Mouse (Mus musculus) cerebellum, postnatal 10 days (tissue): Measurements from ENCODE around the gene Pcgf2.
"Not testable (repeated sequence)": the region's sequence is repeated elsewhere in the genome, so short reads cannot be mapped to it uniquely, and the experiment has no call there.

Source experiments
- DNase-seq, 2 experiments: peaks; one replicate each; pipeline ENCODE4 v3.0.0; 2021; ENCODE audit warnings: mixed read lengths in 2 of 2

Gene Pcgf2

DNA sequence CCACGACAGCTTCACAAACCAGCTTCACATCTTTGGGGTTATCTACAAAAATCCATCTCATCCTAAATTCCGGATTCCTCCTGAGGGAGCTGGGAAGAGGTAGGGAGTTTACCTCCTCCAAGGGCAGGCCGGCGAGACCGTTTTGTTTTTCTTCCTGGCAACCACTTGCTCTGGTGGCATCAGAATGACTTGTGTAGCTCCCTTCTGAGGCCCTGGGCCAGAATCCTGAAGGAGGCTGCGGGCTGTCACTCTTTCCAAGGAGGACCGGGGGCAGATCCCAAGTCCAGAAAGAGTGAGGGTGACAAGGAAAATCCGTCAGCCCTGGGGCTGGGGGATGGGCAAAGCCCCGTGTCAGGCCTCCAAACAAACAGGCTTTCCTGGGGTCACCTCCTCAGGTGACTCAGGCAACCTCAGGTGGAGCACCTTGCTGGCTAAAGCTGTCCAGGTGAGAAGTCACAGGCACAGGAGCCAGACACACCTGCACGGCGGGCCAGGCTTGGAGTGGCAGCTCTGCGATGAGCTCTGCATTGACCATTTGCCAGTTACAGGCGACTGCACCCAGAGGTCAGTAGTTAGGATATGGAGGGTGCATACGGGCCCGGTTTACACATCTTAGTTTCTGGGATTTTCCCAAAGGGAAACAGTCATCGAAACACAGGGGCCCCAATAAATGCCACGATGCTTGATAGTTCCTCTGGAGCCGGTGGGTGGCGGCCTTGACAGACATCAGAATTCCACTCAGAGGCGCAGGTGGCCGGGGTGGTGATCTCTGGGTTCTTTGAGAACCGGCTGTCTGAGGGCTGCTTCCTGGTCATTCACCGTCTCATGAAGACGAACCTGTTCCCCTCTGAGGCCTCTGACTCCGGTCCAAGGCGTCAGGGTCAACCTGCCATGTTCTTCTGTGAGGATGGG, 17.3 kb upstream of the Pcgf2 start:
- DNase-seq: no peak

DNA sequence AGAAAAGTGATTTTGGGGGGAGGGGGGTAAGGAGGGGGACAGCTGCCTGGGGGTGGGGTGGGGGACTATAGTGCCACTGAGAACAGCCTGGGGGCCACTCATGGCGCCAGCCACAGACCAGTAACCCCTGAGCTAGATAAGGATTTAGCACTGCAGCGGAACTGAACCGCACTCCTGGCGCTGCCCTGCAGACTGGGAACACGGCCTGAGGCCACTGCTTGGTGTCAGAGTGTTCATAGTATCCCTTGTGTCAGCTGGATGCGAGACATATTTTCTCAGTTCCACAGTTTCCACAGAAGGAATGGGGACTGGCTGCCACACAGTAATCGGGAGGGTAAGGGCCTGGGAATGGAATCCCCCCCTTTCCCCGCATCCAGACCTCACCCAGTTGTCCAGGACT, 15.7 kb upstream of the Pcgf2 start:
- no peak for DNase-seq

DNA sequence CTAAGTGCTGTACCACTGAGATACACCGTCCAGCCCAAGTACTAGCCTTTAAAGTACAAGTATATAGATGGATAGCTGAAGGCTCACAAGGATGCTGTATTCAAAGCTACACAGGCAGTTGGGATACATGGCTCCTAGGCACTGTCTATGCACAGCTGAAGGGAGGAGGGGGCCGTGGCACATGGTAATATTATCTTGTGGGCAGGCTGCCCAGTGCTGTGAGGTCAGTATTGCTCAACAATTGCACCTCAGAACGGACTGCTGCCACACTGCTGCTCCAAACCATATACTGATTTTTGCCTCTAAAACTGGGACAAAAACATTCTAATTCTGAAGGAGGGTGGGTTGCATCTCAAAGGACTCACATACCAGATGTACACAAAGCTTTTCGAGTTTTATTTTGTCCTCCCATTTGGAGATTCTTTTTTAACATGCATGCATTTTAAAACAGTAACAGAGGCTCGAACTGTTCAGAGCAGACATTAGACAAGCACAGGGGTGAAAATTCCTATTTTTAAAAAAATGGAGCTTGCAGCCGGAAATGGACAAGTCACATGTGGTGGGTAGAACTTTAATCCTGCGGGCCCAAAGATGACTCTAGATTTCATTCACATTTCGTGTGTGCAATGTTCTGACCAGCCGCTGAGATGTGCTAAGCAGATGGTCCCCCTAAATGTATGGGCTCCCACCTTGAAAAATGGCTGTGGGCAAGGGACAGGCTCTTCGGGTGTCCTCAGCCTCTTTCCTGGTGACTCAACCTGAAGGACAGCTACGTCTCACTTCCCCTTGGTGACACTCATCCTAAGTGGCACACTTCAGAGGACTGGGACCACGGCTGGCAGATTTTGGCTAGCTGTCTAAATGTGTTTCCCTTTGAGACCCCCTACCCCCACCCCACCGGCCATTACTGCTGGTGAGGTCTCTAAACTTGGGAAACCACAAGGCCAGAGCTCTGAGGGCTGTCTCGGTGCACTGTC, 14.8 kb upstream of the Pcgf2 start:
- peak; percentile 51 to 52 for DNase-seq

DNA sequence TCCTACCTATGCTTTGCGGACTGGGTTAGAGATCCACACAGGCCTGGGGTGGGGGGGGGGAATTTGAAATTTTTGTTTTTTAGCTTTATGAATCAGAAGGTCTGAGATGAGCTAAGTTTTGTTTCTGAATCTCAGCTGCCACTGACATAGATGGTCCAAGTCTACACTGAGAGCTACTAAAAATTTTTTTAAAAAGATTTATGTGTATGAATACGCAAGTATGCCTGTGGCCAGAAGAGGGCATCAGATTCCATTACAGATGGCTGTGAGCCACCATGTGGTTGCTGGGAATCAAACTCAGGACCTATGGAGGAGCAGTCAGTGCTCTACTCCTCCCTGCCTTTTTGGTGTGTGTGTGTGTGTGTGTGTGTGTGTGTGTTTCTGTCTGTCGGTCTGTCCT, 14.1 kb upstream of the Pcgf2 start:
- DNase-seq: no peak

DNA sequence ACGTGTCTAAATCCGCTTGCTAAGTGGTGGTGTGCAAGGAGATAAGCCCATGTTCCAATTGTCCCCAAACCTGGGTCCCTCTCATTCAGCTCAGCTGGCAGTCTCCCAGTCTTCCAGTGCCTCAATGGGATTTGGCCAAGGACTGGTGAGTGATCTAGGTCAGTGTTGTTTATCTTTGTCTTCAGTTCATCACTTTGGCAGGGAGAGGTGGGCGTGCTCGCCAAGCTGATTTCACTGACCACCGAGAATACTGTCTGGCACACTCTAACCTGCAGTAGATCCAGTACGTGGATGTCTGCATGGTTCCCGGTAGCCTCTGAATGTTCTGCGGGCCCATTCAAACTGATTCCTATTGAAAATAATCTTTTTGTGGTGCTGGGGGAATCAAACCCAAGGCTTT, 13.6 kb upstream of the Pcgf2 start:
- DNase-seq: peak; percentile 76 to 82

DNA sequence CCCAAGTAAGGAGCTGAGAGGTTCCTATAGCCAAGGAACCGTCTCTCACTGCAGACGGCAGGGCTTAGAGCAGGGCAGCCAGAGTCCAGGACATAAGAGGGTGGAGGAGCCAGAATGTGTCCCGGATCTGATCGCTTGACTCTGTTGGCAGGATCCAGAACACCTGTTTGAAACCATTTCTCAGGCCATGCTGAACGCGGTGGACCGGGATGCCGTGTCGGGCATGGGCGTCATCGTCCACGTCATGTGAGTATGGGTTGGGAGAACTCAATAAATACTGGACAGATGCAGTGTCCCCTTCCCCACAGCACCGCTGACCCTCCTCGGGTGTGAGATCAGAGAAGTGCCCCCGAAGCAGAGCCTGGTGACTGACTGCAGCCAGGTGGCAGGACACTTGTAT, 12.0 kb upstream of the Pcgf2 start:
- DNase-seq: no peak

DNA sequence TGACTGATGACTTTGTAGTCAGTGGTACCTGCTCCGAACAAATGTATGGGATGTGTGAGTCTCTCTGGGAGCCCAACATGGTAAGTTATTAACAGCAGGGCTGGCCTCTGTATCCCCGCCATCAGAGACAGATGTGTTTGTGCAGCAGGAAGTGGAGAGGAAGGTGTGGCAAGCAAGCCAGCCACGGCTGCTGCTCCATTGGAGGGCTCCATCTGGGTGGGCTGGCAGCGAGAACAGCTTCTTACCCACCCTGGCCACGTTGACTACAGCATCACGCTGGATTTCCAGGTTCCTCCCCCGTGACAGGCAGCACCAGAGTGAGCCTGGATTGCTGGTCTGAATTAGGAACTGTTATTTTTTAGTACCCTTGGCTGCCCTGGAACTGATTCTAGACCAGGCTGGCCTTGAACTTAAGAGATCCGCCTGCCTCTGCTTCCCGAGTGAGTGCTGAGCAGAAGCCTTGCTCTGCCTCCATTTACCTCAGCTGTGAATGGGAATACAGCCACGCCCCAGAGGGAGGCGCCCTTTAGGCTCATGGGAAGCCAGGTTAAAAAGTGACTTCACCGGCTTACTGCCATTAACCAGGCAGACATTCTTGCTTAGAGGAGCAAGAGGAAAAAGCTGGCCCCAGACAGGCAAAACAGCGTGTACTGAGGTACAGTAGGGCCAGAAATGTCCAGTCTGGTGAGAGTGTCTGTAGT, 11.1 kb upstream of the Pcgf2 start:
- no peak for DNase-seq

DNA sequence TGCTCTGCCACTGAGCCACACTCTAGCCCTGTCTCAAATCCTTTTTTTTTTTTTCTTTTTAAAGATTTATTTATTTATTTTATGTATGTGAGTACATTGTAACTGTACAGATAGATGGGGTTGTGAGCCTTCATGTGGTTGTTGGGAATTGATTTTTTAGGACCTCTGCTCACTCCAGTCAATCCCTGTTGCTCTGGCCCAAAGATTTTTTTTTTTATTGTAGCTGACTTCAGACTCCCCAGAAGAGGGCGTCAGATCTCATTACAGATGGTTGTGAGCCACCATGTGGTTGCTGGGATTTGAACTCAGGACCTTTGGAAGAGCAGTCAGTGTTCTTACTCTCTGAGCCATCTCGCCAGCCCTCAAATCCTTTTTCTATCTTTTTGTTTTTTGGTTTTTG, 9.8 kb upstream of the Pcgf2 start:
- not testable (repeated sequence) for DNase-seq

DNA sequence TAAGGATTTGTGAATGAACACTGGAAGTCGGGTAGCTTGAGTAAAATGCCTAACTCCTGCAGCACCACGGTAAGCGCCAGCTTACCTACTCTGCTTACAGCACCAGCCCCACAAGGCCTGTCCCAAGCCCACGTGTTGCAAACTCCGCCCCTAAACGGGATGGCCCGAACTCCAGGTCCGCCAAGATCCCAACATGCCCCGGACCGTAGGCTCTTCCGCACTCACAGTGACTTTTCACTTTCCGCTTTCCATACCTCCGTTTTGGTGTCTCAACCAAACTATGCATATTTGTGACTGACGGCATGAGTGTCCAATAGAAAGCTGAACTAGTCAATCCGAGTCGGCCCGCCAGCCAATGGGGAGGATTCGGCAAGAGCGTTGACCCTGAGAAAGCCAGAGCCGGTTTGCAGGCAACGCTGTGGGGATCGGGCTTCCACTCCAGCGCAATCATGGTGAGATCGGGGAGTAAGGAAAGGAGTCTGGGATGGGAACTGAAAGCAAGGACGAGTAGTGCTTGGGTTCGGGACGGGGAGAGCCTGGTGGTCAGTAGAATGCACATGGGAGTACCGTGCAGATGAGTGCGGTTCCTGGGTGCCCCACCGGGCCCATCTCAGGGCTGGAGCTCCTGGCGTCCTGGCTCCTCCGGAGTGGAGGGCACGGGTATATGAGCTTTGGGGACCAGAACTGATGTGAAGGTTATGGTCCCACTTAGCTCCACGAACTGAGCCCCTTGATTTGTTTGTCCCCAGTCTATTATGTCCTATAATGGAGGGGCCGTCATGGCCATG, 2.9 kb upstream of the Pcgf2 start, which contains the start of gene Psmb3:
Gene Psmb3 (plus strand): TSS at position 361 of the 788 bp plus-strand sequence.
- DNase-seq: peak; percentile 99 to 100

DNA sequence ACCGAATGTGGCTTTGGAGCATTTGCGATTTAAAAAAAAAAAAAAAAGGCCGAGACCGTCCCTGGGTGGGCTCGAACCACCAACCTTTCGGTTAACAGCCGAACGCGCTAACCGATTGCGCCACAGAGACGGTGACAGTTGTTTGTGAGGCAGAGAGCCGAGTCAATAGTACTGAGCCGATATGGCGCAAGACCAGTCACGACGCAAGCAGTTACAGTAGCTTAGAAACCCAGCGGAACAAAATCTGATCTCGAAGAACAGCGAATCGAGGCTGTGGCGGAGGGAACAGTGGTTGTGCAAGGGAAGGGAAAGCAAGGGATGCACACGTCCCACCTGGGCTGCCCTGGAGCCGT, 2.1 kb upstream of the Pcgf2 start:
- DNase-seq: peak; percentile 93 to 96

DNA sequence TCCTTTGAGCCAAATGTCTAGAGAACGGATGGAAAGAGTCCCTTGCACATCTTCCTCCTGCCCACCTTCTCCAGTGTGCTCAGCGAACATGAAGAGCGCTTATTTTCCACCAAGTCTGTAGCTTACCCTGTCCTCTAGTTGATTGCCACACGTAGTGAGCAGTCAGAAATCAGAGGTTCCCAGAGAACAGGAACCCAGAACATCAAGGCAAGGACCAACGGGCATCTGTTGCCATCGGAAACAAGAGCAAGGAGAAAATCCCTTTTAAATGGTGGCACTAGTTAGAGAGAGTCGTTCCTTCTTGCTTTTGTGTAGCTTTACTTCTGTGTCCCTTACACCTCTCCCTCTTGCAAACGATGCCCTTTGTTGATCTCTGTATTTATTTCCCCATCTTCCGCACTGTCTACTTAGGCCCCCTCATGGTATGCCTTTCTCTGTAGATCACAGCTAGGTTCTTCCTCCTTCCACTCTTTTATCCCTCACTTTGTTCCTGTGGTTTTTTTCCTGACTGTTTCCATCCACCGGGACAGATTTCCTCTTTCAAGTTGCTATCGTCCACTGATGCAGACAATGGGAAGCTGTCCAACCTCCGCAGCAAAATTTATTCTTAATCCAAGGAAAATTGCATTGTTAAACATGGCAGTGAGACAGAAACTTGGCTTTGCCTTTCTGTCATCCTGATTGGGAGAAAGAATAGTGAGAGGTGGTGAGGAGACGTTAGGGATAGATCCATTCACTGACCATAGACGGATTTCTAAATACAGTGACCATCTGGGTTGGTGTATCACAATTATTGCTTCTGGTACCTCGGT, 1.5 kb upstream of the Pcgf2 start:
- DNase-seq: no peak

DNA sequence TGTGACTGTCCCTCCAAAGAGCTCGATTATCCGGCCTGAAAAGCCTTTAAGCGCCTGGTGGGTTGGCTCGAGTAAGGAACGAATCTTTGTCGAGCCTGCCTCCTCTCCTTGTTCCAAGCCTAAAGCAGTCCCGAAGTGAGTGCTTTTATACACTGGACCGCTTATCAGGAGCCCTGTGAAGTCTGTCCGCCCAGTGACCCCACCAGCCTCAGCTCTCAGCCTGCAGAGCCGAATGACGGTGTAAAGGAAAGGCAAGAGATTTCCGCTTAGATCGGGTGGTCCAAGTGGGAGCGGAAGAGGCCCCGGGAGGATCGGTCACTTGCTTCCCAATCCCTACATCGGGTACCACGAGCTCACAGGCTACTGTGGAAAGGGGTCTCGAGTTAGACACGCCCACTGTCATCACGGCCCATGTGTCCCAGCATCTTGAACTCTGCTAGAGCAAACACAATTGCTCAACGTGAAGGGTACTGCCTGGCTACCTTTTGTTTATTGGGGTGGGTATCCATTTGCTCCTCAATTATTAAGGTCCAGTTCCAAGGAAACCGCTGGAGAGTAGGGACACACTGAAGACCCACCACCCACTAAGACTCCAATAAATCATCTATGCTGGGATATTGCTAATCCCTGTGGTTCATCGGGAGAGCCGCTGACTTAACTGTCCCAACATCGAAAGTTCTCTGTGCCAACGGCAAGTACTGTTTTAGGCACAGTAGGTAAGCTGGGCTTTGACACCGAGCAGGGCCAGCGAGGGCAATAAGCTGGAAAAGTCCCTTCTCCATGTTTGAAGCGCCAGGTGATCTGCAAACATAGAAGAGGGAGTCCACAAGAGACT, 666 bp upstream of the Pcgf2 start:
- DNase-seq: peak in 1 of 2 experiments; percentile 51

DNA sequence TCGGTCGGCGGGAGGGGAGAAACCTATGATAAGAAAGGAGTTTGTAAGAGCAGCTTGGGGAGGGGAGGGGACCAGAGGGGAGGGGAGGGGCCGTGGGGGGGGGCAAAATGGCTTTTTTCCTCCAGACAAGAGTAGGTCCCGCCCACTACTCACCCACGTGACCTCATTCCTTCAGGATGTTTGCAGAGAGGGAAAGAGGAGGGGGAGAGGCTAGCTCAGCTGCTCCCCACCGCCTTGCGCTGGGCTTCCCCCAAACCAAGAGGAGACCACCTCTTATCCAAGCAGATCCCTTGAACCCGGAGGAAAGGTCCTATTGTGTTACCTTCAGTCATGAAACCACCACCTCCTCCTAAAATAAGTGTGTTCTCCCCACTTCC, 683 bp downstream of the Pcgf2 start:
- peak; percentile 98 for DNase-seq

DNA sequence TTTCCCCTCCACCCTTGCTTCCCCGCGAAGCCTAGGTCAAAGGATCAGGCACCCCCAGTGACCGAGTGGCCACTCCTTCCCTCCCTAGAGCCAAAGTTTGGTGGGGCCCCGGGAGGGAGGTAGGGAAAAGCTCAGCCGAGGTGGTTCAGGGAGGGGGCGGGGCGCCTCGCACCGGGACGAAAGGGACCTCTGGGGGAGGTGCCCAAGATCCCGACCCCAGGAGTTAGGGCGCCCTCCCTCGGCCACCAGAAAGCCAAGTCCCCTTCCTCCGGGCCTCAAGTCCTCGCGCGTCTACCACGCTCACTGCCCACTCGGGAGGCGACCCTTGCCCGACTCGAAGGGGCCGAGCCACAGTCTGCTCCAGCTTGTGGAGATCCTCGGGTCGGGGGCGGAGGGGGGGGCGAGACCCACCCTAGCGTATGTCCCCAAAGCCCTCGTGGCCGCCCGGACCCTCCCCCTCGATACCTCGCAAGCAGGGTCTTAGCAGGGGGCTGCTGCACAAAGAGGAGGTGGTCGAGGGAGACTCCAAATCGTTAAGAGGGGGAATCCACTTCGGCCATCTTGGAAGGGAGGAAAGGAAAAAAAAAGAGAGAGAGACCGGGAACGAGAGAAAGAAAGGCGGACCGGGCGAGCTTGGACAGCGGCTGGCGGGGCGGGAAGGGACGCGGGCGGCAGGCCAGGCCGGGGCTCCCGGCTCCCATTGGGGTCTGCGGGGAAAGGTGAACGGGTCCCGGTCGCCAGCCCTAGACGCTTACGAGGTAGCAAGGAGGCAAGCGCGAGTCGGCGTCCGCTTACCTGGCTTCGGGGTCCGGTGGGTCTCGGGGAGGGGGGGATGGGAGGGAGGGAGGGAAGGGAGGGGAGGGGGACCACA, 1.3 kb downstream of the Pcgf2 start:
- DNase-seq: peak; percentile 90

DNA sequence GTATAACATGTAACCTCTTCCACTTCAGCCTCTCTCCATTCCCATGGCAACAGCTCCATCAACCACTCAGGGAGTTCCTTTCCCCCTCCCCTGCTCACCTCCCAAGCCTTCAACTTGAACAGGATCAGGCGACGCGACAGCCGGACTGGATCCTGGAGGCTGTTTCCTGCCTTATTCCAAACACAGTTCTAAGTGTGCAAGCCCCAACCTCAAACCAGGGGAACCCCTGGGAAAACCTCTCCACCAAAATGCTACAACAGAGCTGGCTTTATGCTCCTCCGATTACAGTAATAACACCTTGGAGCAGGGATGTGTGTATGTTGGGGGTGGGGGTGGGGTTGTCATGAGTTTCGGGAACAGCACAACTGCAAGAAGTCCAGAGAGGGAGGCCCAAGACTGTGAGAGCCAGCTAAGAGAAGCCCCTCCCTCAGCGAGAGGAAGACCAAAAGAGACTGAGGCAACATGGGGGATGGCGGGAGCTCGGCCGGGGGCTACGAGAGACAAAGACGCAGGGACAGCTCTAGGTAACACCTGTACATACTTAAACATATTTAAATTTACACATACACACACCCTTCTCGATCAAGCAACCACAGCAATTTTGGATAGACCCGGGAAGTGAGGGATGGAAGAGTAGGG, 2.3 kb downstream of the Pcgf2 start:
- peak in 1 of 2 experiments; percentile 54 for DNase-seq

DNA sequence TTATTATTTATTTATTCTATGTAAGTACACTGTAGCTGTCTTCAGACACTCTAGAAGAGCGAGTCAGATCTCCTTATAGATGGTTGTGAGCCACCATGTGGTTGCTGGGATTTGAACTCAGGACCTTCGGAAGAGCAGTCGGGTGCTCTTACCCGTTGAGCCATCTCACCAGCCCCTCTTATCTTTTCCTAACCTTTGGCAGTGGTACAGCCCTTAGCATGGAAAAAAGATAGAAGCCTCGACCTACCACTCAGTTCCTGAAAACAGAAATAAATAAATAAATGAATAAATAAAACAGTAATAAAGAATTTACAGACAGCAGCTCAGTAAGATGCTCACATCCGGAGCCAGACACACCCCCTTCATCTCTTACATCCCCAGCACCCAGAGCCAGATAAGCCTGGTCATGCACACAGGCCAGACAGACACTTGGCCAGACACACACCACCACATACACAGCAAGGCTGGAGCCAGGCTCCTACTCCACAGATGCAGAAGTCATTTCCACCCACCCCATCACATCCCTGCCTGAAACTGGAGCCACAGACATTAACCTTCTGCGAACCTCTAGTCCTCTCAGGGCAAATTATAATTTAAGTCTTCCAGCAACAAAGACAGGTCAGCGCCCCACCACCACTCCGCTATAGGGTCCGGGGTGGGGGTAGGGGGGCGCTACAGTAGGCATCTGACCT, 3.0 kb downstream of the Pcgf2 start:
- DNase-seq: no peak

DNA sequence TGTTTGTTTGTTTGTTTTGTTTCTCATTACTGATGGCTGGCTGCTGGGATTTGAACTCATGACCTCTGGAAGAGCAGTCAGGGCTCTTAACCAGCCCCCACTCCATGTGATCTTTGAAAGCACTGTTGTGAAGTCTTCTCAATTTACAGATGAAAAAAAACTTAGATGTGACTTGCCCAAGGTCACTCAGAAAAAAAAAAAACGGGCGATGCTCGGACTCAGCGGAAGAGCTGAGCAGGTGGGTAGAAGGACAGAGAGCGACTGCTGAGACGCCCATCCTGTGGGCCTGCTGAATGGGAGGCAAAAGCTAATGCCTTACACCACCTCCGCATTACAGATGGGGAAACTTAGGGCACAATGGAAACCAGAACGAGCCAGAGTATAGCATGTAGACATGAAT, 3.6 kb downstream of the Pcgf2 start:
- DNase-seq: no peak
